Mouse (Mus musculus) layer of hippocampus, adult 2 months (tissue): ENCODE results near the gene Relt. TPM values are rescaled to one million over a fixed set of nuclear protein-coding genes. Genes with fewer than 3 reads are reported as not detected.
A peak's percentile ranks its signal among the peaks of the same experiment; 100 is the strongest.

Source experiments
- DNase-seq, 2 experiments: peaks; one replicate each; pipeline ENCODE4 v3.0.0; 2022; ENCODE audit warnings: low spot score in 2 of 2
- H3K27ac ChIP-seq: fragments of 200-600 bp; 2 replicates; pipeline ENCODE4 v1.8.1; 2022
- H3K4me3 ChIP-seq: fragments of 200-600 bp; 2 replicates; pipeline ENCODE4 v1.8.1; 2022; ENCODE audit warnings: mild to moderate bottlenecking
- CTCF ChIP-seq: fragments of 200-600 bp; conservative IDR thresholded peaks from 2 replicates; pipeline ENCODE4 v1.8.1; 2022; ENCODE audit warnings: antibody characterized with exemption, mild to moderate bottlenecking, moderate library complexity
- microRNA-seq, 2 experiments: library from miRNA; unstranded; fragments of <30 nt; microRNA quantifications; one replicate each; pipeline ENCODE4 v1.2.0; 2021
- total RNA-seq, 2 experiments: library from RNA; stranded (reverse); gene quantifications; 2 replicates each; pipeline ENCODE4 v1.2.3; 2021

The Relt gene
- total RNA-seq, 2 experiments from 2014 or later: 11.2 to 13.2 TPM

- H3K27ac ChIP-seq: no peak overlapping the region
- no peak for DNase-seq
- TF ChIP-seq CTCF: no peak
- no peak overlapping the region for H3K4me3 ChIP-seq
Observed at GRCm38 (mm10) chr7:100835711-100836110, 27.5 kb downstream of the Relt start.

GRCm38 (mm10) chr7:100835168-100835567 lies 28.1 kb downstream of the Relt start:
- no peak for DNase-seq
- no peak for TF ChIP-seq CTCF
- Histone ChIP-seq H3K4me3 (no peak overlapping the region), H3K27ac (no peak overlapping the region)

- Histone ChIP-seq H3K4me3 (no peak overlapping the region), H3K27ac (no peak overlapping the region)
- TF ChIP-seq CTCF: no peak
- no peak for DNase-seq
Observed at GRCm38 (mm10) chr7:100833859-100834258, 29.4 kb downstream of the Relt start.

- Histone ChIP-seq H3K27ac (peak overlapping the region; percentile 52), H3K4me3 (no peak overlapping the region)
- TF ChIP-seq CTCF: no peak
- DNase-seq: no peak
Observed at GRCm38 (mm10) chr7:100828549-100828948, 34.7 kb downstream of the Relt start.

- DNase-seq: no peak
- no peak for TF ChIP-seq CTCF
- Histone ChIP-seq H3K4me3 (no peak overlapping the region), H3K27ac (no peak overlapping the region)
Observed at GRCm38 (mm10) chr7:100824661-100825060, 38.6 kb downstream of the Relt start.

- DNase-seq: peak in 1 of 2 experiments; percentile 41
- H3K4me3 ChIP-seq: no peak overlapping the region
- no peak overlapping the region for H3K27ac ChIP-seq
- peak; percentile 71 for TF ChIP-seq CTCF
Observed at GRCm38 (mm10) chr7:100818401-100819064, 44.7 kb downstream of the Relt start.

- DNase-seq: no peak
- peak overlapping the region; percentile 63 for H3K27ac ChIP-seq
- no peak for TF ChIP-seq CTCF
- H3K4me3 ChIP-seq: no peak overlapping the region
Observed at GRCm38 (mm10) chr7:100817442-100817760, 45.8 kb downstream of the Relt start.

GRCm38 (mm10) chr7:100816759-100817441 lies 46.3 kb downstream of the Relt start:
- H3K27ac ChIP-seq: peak overlapping the region; percentile 63
- DNase-seq: peak; percentile 59 to 75
- TF ChIP-seq CTCF: peak; percentile 24; the same call in 1 of the 2 replicates
- no peak overlapping the region for H3K4me3 ChIP-seq

- no peak for TF ChIP-seq CTCF
- peak overlapping the region; percentile 63 for H3K27ac ChIP-seq
- DNase-seq: no peak
- H3K4me3 ChIP-seq: no peak overlapping the region
Observed at GRCm38 (mm10) chr7:100815900-100816570, 47.2 kb downstream of the Relt start.

GRCm38 (mm10) chr7:100812641-100813040 lies 50.6 kb downstream of the Relt start:
- H3K27ac ChIP-seq: 0 out of 2 replicates have a peak overlapping the region, but pooled peaks have one; percentile 15
- H3K4me3 ChIP-seq: no peak overlapping the region

GRCm38 (mm10) chr7:100811912-100812311 lies 51.3 kb downstream of the Relt start:
- Histone ChIP-seq H3K4me3 (no peak overlapping the region), H3K27ac (peak overlapping the region; percentile 20; the same call in 1 of the 2 replicates)
- no peak for DNase-seq
- no peak for TF ChIP-seq CTCF

More at GRCm38 (mm10) chr7:100812641-100813040, 50.6 kb downstream of the Relt start:
- no peak for TF ChIP-seq CTCF
- DNase-seq: no peak

- no peak for DNase-seq
- H3K27ac ChIP-seq: peak overlapping the region; percentile 10; the same call in 1 of the 2 replicates
- H3K4me3 ChIP-seq: no peak overlapping the region
- no peak for TF ChIP-seq CTCF
Observed at GRCm38 (mm10) chr7:100805391-100805790, 57.9 kb downstream of the Relt start.

GRCm38 (mm10) chr7:100798810-100799209 lies 64.4 kb downstream of the Relt start:
- no peak overlapping the region for H3K27ac ChIP-seq

More at GRCm38 (mm10) chr7:100798810-100799209, 64.4 kb downstream of the Relt start:
- H3K4me3 ChIP-seq: no peak overlapping the region
- TF ChIP-seq CTCF: peak; percentile 80
- peak in 1 of 2 experiments; percentile 13 for DNase-seq

Small RNA genes lying within 50 kb of the gene (microRNA-seq; reads per million reads assigned to microRNA genes)
- 663 to 765 reads per million in 2 experiments for gene Mir3102

Other genes with a start within 250 kb of the Relt start
- 100 to 1,000 TPM; 199 to 203 TPM for gene Plekhb1, start 201.0 kb downstream of the Relt start, total RNA-seq
- 100 to 1,000 TPM; 220 to 229 TPM for gene Fam168a, start 156.8 kb downstream of the Relt start, total RNA-seq
- gene Arhgef17, start 68.7 kb upstream of the Relt start, total RNA-seq: 100 to 1,000 TPM; 163 to 171 TPM
- 1 to 10 TPM; 3.0 to 3.6 TPM for gene P2ry6, start 111.2 kb upstream of the Relt start, total RNA-seq
- under 1 TPM; 0.86 to 0.87 TPM for gene P2ry2, start 149.4 kb upstream of the Relt start, total RNA-seq
- gene Fchsd2, start 229.4 kb upstream of the Relt start, total RNA-seq: 10 to 100 TPM; 38.5 to 41.2 TPM